Mouse (Mus musculus) heart, embryonic 11.5 days (tissue): Measurements from ENCODE around the gene Snx17. TPM values are rescaled to one million over a fixed set of nuclear protein-coding genes. Genes with fewer than 3 reads are reported as not detected.

Source experiments
- ATAC-seq: fragments of 200-750 bp; cut with Nextera tagmentation; replicated peaks from 2 replicates; pipeline ENCODE4 v1.8.0; 2017; ENCODE audit warnings: moderate library complexity; ENCODE audit not compliant: insufficient number of reproducible peaks, low FRiP score, low TSS enrichment
- H3K27ac ChIP-seq: fragments of 300-500 bp; sonication (generic); 2 replicates; pipeline ENCODE4 v1.5.1; 2014; ENCODE audit warnings: mild to moderate bottlenecking, low read depth, low read length
- H3K27me3 ChIP-seq: fragments of 300-500 bp; sonication (generic); 2 replicates; pipeline ENCODE4 v1.6.1; 2014; ENCODE audit warnings: mild to moderate bottlenecking, low read length, mixed read lengths; ENCODE audit not compliant: control insufficient read depth, insufficient read depth
- H3K36me3 ChIP-seq: fragments of 300-500 bp; sonication (generic); 2 replicates; pipeline ENCODE4 v1.6.1; 2014; ENCODE audit warnings: mild to moderate bottlenecking, low read length, moderate library complexity, mixed read lengths; ENCODE audit not compliant: control insufficient read depth, insufficient read depth
- H3K4me1 ChIP-seq: fragments of 300-500 bp; sonication (generic); 2 replicates; pipeline ENCODE4 v1.6.1; 2014; ENCODE audit warnings: low read length; ENCODE audit not compliant: control insufficient read depth, insufficient read depth
- H3K4me2 ChIP-seq: fragments of 300-500 bp; sonication (generic); 2 replicates; pipeline ENCODE4 v1.6.1; 2014; ENCODE audit warnings: mild to moderate bottlenecking, moderate library complexity
- H3K4me3 ChIP-seq: fragments of 300-500 bp; sonication (generic); 2 replicates; pipeline ENCODE4 v1.5.1; 2014; ENCODE audit warnings: low read depth, low read length
- H3K9ac ChIP-seq: fragments of 300-500 bp; sonication (generic); 2 replicates; pipeline ENCODE4 v1.6.1; 2014; ENCODE audit warnings: mild to moderate bottlenecking, low read depth, low read length, moderate library complexity
- H3K9me3 ChIP-seq: fragments of 300-500 bp; sonication (generic); replicated peaks from 2 replicates; pipeline ENCODE4 v1.6.1; 2016; ENCODE audit warnings: low read length; ENCODE audit not compliant: control insufficient read depth
- WGBS: fragments of 180-500 bp; shearing (Covaris S2); extraction: QIAGEN DNeasy Blood & Tissue Kit; methylation state at CpG from one replicate; pipeline ENCODE4 v1.1.7; 2014; ENCODE audit not compliant: insufficient replicate concordance; 5-methylcytosine and 5-hydroxymethylcytosine counted together
- polyA plus RNA-seq: library from polyadenylated mRNA; unstranded; fragments of >200 nt; fragmentation: Nextera tagmentation; extraction: Ambion mirVana; gene quantifications from 2 replicates; pipeline ENCODE4 v1.2.1, GENCODE M21; 2014

Snx17 gene
- polyA plus RNA-seq, 1 experiment from 2014 or later = 115 TPM

GRCm38 (mm10) chr5:31179301-31179765 is 13.7 kb upstream of the Snx17 start:
- WGBS = 0% methylated on average over 25 of the region's 25 CpGs
- peak overlapping the region; percentile 99 for H3K27ac ChIP-seq
- H3K36me3 ChIP-seq = peaks cover 1% of the 10 kb centered on the region
- peak overlapping the region; percentile 81 for H3K9ac ChIP-seq
- no peaks in the 10 kb centered on the region for H3K27me3 ChIP-seq
- peak; percentile 27; the same call in 1 of the 2 replicates for ATAC-seq
- H3K4me1 ChIP-seq = no peaks in the 10 kb centered on the region
- no peaks in the 10 kb centered on the region for H3K9me3 ChIP-seq
- H3K4me3 ChIP-seq = peak overlapping the region; percentile 88
- H3K4me2 ChIP-seq = peak overlapping the region; percentile 78

GRCm38 (mm10) chr5:31179766-31180630 is 13.0 kb upstream of the Snx17 start, which contains the start of the genes Gm29609 and Gtf3c2:
TSS of gene Gm29609 (minus strand) at chr5:31179911.
TSS of gene Gtf3c2 (minus strand) at chr5:31180144.
- Histone ChIP-seq H3K27ac (peak within 1 kb of the TSS; percentile 99), H3K36me3 (no peaks in the 10 kb centered on the region; the same call in 1 of the 2 replicates), H3K9me3 (no peaks in the 10 kb centered on the region), H3K4me3 (peak within 1 kb of the TSS; percentile 88), H3K9ac (peak within 1 kb of the TSS; percentile 81), H3K27me3 (no peaks in the 10 kb centered on the region), H3K4me2 (peak within 1 kb of the TSS; percentile 78), H3K4me1 (no peaks in the 10 kb centered on the region)
- peak; percentile 88 for ATAC-seq
- under 1% methylated on average over 59 of the region's 59 CpGs for WGBS

GRCm38 (mm10) chr5:31181183-31181770 is 11.8 kb upstream of the Snx17 start:
- Histone ChIP-seq H3K36me3 (no peaks in the 10 kb centered on the region; the same call in 1 of the 2 replicates), H3K9ac (no peak overlapping the region), H3K4me3 (no peak overlapping the region), H3K9me3 (no peaks in the 10 kb centered on the region), H3K27ac (no peak overlapping the region), H3K4me1 (no peaks in the 10 kb centered on the region), H3K4me2 (no peak overlapping the region; the same call in 1 of the 2 replicates), H3K27me3 (no peaks in the 10 kb centered on the region)
- WGBS = 93% methylated on average over 9 of the region's 9 CpGs
- ATAC-seq = no peak

- peaks cover 15% of the 10 kb centered on the region for H3K36me3 ChIP-seq
- H3K9me3 ChIP-seq = no peaks in the 10 kb centered on the region
- no peak overlapping the region for H3K4me2 ChIP-seq
- ATAC-seq = no peak
- WGBS = 41% methylated on average over 4 of the region's 4 CpGs
- no peak overlapping the region for H3K9ac ChIP-seq
- no peaks in the 10 kb centered on the region for H3K4me1 ChIP-seq
- H3K27ac ChIP-seq = no peak overlapping the region
- no peak overlapping the region for H3K4me3 ChIP-seq
- H3K27me3 ChIP-seq = no peaks in the 10 kb centered on the region
These were observed 9.3 kb upstream of the Snx17 start for GRCm38 (mm10) chr5:31183678-31184077.

- WGBS = 73% methylated on average over 4 of the region's 4 CpGs
- Histone ChIP-seq H3K36me3 (peaks cover 15% of the 10 kb centered on the region), H3K4me1 (peaks cover 5% of the 10 kb centered on the region), H3K4me2 (no peak overlapping the region), H3K27ac (no peak overlapping the region), H3K9me3 (no peaks in the 10 kb centered on the region), H3K27me3 (no peaks in the 10 kb centered on the region), H3K4me3 (no peak overlapping the region), H3K9ac (no peak overlapping the region)
- no peak for ATAC-seq
These were observed 4.7 kb upstream of the Snx17 start for GRCm38 (mm10) chr5:31188223-31188840.

GRCm38 (mm10) chr5:31190201-31190600 is 2.8 kb upstream of the Snx17 start:
- no peak for ATAC-seq
- H3K27ac ChIP-seq = no peak overlapping the region

GRCm38 (mm10) chr5:31192045-31192938 is 735 bp upstream of the Snx17 start:
- 12% methylated on average over 42 of the region's 42 CpGs for WGBS
- Histone ChIP-seq H3K4me1 (peaks cover 11% of the 10 kb centered on the region), H3K27me3 (no peaks in the 10 kb centered on the region), H3K9me3 (no peaks in the 10 kb centered on the region), H3K4me2 (peak overlapping the region; percentile 78), H3K27ac (peak overlapping the region; percentile 89), H3K36me3 (peaks cover 30% of the 10 kb centered on the region), H3K4me3 (peak overlapping the region; percentile 73), H3K9ac (peak overlapping the region; percentile 84)
- peak; percentile 55 for ATAC-seq

More at GRCm38 (mm10) chr5:31190201-31190600, 2.8 kb upstream of the Snx17 start:
- Histone ChIP-seq H3K4me3 (no peak overlapping the region), H3K4me2 (no peak overlapping the region), H3K4me1 (peaks cover 11% of the 10 kb centered on the region), H3K9ac (no peak overlapping the region), H3K9me3 (no peaks in the 10 kb centered on the region), H3K36me3 (peaks cover 16% of the 10 kb centered on the region), H3K27me3 (no peaks in the 10 kb centered on the region)
- WGBS = 84% methylated on average over 9 of the region's 9 CpGs
